Mouse (Mus musculus) gastrocnemius, adult 2 months (tissue): ENCODE results near the gene Eps15l1. TPM values are rescaled to one million over a fixed set of nuclear protein-coding genes. Genes with fewer than 3 reads are reported as not detected.

Source experiments
- DNase-seq: peaks from one replicate; pipeline ENCODE4 v3.0.0; 2022
- H3K27ac ChIP-seq: fragments of 200-600 bp; 2 replicates; pipeline ENCODE4 v1.8.1; 2022; ENCODE audit warnings: mild to moderate bottlenecking
- H3K4me3 ChIP-seq: fragments of 200-600 bp; 2 replicates; pipeline ENCODE4 v1.8.1; 2022; ENCODE audit warnings: mild to moderate bottlenecking, moderate library complexity
- CTCF ChIP-seq: fragments of 200-600 bp; IDR thresholded peaks from 2 replicates; pipeline ENCODE4 v1.8.1; 2022; ENCODE audit warnings: antibody characterized with exemption, mild to moderate bottlenecking, moderate library complexity
- intact Hi-C: fragments of 180-260 bp; cut with DNase I; formaldehyde crosslinking; loops from one replicate; pipeline ENCODE4 v1.15.1; 2025
- long read RNA-seq, 2 experiments: library from polyadenylated mRNA; stranded (forward); transcript quantifications; one replicate each; pipeline ENCODE4 v2.0.0; 2021
- total RNA-seq, 2 experiments: library from RNA; stranded (reverse); gene quantifications; 2 replicates each; pipeline ENCODE4 v1.2.3; 2021

Eps15l1 gene
- total RNA-seq = 10 to 100 TPM; 25.5 to 27.5 TPM
- long read RNA-seq, experiment 1, transcript Eps15l1-205 (16 exons, 3,376 nt) = major isoform, 5 of 47 reads
- long read RNA-seq, experiment 1, partial matches to known transcripts = 1 of 47 reads
- long read RNA-seq, experiment 1, other reads (novel, unspliced or antisense) = 39 of 47 reads
- long read RNA-seq, experiment 2, partial matches to known transcripts = 6 of 50 reads
- long read RNA-seq, experiment 2, other reads (novel, unspliced or antisense) = 41 of 50 reads

DNA sequence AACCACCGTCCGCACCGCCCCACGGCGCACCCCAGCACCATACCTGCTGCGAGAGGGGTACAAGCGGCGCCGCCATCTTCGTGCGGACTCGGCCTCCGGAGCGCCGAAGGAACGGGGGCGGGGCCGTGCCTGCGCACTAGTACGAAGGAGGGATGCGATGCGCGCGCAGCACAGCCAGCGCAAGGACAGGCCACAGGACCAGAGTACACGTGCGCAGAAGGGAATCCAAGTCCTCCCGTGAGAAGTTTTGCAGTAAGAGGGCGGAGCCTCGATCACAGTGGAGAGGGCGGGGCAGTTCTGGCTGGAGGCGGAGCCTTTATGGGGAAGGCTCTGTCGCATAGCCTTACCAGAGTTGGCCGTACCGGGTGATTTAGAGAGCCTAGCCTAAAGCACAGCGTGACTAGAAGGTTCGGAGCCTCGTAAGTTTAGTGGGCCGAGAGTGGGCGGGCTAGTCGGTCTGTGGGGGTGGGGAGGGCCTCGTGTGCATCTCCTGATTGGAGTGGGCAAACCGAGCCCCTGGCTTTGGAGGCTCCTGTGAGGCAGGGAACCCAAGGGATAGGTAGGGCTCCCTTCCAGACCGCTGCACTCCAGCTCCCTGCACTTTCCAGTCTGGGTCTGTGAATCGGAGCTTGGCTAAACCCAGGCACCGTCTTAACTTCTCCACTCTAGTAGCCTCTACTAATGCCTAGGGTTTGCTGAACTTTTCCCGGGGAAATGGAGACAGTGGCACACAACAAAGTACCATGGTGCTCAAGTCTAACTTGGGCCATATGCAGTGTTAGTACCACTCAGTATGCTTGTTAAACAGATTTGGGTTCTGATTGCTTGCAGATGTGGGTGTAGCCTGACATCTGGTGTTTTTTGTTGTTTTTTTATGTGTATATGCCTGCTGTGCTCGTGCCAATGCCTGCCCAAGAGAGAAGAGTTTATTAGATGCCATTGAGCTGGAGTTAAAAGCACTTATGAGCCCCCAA lies at the start of gene Eps15l1:
Gene Eps15l1, minus strand, starts transcription at position 99 of the 974 bp plus-strand sequence.
- intact Hi-C loops = loop anchor here (5.0 kb wide), 1 partner anchor 126 kb away; the partner anchor contains the start of gene Med26
- peak within 1 kb of the TSS; percentile 98 for H3K4me3 ChIP-seq
- H3K27ac ChIP-seq = peak within 1 kb of the TSS; percentile 98
- no peak for TF ChIP-seq CTCF
- peak; percentile 99 for DNase-seq

- DNase-seq = no peak
- TF ChIP-seq CTCF = no peak
- intact Hi-C loops = loop anchor here (2.0 kb wide), 1 partner anchor 26 kb away; no protein-coding TSS in a partner anchor
- no peak overlapping the region for H3K27ac ChIP-seq
- H3K4me3 ChIP-seq = no peak overlapping the region
Observed at GRCm38 (mm10) chr8:72470684-72471083, 49.4 kb upstream of the Eps15l1 start.

- H3K27ac ChIP-seq = peak overlapping the region; percentile 53; the same call in 1 of the 2 replicates
- DNase-seq = no peak
- intact Hi-C loops = loop anchor here (2.0 kb wide), 1 partner anchor 25 kb away; no protein-coding TSS in a partner anchor
- no peak for TF ChIP-seq CTCF
- H3K4me3 ChIP-seq = no peak overlapping the region
Observed at GRCm38 (mm10) chr8:72469984-72470383, 48.7 kb upstream of the Eps15l1 start.

GRCm38 (mm10) chr8:72469243-72469642 lies 48.0 kb upstream of the Eps15l1 start:
- H3K4me3 ChIP-seq = no peak overlapping the region
- no peak for TF ChIP-seq CTCF
- peak overlapping the region; percentile 62 for H3K27ac ChIP-seq
- DNase-seq = peak; percentile 56
- intact Hi-C loops = no loop called here

DNA sequence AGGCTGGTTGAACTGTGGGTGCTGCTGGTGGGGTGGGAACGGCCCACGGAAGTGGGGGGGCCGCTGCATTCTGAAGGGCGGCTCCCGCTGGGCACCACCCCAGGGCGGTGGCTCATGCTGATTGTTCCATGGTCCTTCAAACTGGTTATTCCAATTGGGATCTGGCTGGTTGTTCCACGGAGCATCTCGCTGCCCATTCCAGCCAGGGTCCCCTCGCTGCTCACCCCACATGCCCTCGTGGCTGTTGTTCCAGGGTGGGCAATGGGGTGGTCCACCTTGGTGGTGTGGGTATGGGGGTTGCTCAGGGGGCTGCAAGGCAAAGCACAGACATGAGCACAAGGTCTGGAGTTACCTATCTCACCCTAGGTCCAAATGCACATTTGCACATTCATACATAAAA lies 43.0 kb upstream of the Eps15l1 start:
- intact Hi-C loops = no loop called here
- DNase-seq = no peak
- no peak for TF ChIP-seq CTCF
- Histone ChIP-seq H3K27ac (no peak overlapping the region), H3K4me3 (no peak overlapping the region)

DNA sequence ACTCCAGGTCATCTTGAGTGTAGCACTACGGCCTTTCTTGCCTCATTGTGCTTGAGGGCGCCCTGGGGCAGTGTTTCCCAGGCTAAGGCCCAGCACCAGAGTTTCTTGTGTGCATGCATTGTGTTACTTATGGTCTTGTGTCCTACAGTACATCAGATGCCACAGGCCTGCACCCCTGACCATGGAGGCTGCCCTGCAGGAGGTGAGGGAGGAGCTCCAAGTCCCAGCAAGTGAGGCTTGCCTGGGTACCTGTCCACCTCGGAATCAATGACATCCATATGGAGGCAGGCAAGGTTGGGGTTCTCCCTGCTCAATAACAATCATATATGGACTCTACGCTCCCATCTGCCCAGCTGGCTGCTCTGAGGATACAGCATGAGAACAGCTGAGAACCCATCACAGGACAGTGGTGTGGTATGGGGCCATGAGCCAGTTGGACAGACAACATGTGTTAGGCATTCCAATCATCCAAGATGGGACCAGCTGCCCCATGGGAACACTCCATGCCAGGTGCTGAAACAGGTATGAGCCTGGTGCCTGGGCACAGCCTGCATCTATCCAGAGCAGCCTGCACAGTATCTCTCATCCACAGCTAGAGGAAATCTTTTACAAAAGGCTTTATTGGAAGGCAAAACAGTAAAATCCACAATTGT lies 38.7 kb upstream of the Eps15l1 start:
- Histone ChIP-seq H3K4me3 (no peak overlapping the region), H3K27ac (no peak overlapping the region)
- no peak for TF ChIP-seq CTCF
- intact Hi-C loops = no loop called here
- no peak for DNase-seq

DNA sequence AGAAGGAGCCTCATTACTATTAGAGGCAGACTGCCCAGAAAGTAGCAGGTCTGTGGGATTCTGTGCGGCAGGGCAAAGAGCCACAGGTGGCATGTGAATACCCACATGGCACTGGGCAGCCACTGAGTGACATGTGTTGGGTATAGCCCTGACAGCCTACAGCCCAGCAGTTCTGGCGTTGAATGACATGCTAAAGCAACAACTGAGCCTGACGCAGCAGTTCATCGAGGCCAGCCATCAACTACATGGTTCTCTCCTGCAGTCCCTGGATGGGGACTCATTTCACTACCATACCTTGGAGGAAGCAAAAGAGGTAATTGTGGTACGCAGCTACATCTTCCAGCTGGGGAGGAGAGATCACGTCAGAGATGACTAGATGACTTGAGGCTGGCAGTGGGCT lies 37.2 kb upstream of the Eps15l1 start:
- H3K27ac ChIP-seq = no peak overlapping the region
- H3K4me3 ChIP-seq = no peak overlapping the region
- no peak for TF ChIP-seq CTCF
- intact Hi-C loops = no loop called here
- no peak for DNase-seq

GRCm38 (mm10) chr8:72457806-72458205 lies 36.5 kb upstream of the Eps15l1 start:
- no peak for TF ChIP-seq CTCF
- intact Hi-C loops = no loop called here
- H3K27ac ChIP-seq = no peak overlapping the region
- no peak for DNase-seq
- no peak overlapping the region for H3K4me3 ChIP-seq

- TF ChIP-seq CTCF = no peak
- intact Hi-C loops = no loop called here
- Histone ChIP-seq H3K27ac (no peak overlapping the region), H3K4me3 (no peak overlapping the region)
- DNase-seq = no peak
Observed at GRCm38 (mm10) chr8:72455317-72455716, 34.1 kb upstream of the Eps15l1 start.

GRCm38 (mm10) chr8:72453904-72454303 lies 32.6 kb upstream of the Eps15l1 start:
- no peak; the same call in 1 of the 2 replicates for TF ChIP-seq CTCF

DNA sequence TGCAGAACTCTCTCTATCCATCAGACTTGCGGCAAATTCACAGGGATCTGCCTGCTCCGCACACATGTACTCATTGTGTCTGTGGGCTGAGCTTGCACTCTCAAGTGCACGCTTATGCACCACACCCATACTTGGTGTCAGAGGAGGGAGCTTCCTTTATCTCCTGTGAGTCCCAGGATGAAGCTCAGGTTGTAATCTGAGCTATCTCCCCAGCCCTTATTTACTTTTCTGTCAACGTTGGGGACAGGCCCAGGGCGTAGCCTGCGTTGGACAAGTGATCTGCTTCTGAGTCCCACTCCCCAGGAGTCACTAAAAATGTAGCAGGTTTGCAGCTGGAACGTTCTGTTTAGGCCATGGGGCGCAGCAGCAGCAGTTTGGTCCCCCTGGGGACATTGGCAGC lies 30.3 kb upstream of the Eps15l1 start:
- no peak overlapping the region for H3K27ac ChIP-seq
- no peak for TF ChIP-seq CTCF
- no peak for DNase-seq
- intact Hi-C loops = no loop called here
- H3K4me3 ChIP-seq = no peak overlapping the region

More at GRCm38 (mm10) chr8:72453904-72454303, 32.6 kb upstream of the Eps15l1 start:
- DNase-seq = no peak
- Histone ChIP-seq H3K27ac (no peak overlapping the region), H3K4me3 (no peak overlapping the region)
- intact Hi-C loops = no loop called here

GRCm38 (mm10) chr8:72445071-72445470 lies 23.8 kb upstream of the Eps15l1 start:
- no peak for DNase-seq
- no peak for TF ChIP-seq CTCF
- Histone ChIP-seq H3K4me3 (no peak overlapping the region), H3K27ac (no peak overlapping the region)
- intact Hi-C loops = loop anchor here (2.0 kb wide), 1 partner anchor 26 kb away; no protein-coding TSS in a partner anchor
